Mouse (Mus musculus) lung, postnatal 0 days (tissue): ENCODE results near the gene Plxdc2. TPM values are rescaled to one million over a fixed set of nuclear protein-coding genes. Genes with fewer than 3 reads are reported as not detected.
A peak's percentile ranks its signal among the peaks of the same experiment; 100 is the strongest.

Experiments
- ATAC-seq: fragments of 200-750 bp; cut with Nextera tagmentation; 2 replicates; pipeline ENCODE4 v1.8.0; 2017; ENCODE audit warnings: moderate library complexity
- DNase-seq: peaks from one replicate; pipeline ENCODE4 v3.0.0-alpha.2; 2016; ENCODE audit warnings: low spot score
- H3K27ac ChIP-seq: fragments of 300-500 bp; sonication (generic); 2 replicates; pipeline ENCODE4 v1.5.1; 2014; ENCODE audit warnings: antibody characterized with exemption, mild to moderate bottlenecking, low read length, mixed read lengths
- H3K27me3 ChIP-seq: fragments of 300-500 bp; sonication (generic); replicated peaks from 2 replicates; pipeline ENCODE4 v1.6.1; 2014; ENCODE audit warnings: low read length, mixed read lengths; ENCODE audit not compliant: insufficient read depth
- H3K36me3 ChIP-seq: fragments of 300-500 bp; sonication (generic); 2 replicates; pipeline ENCODE4 v1.6.1; 2014; ENCODE audit warnings: low read length, mixed read lengths; ENCODE audit not compliant: insufficient read depth
- H3K4me1 ChIP-seq: fragments of 300-500 bp; sonication (generic); 2 replicates; pipeline ENCODE4 v1.6.1; 2014; ENCODE audit warnings: antibody characterized with exemption, low read depth, low read length, mixed read lengths; ENCODE audit not compliant: insufficient read depth
- H3K4me2 ChIP-seq: fragments of 300-500 bp; sonication (generic); replicated peaks from 2 replicates; pipeline ENCODE4 v1.6.1; 2014; ENCODE audit warnings: low read depth, mild to moderate bottlenecking, low read length, moderate library complexity, mixed read lengths
- H3K4me3 ChIP-seq: fragments of 300-500 bp; sonication (generic); 2 replicates; pipeline ENCODE4 v1.5.1; 2014; ENCODE audit warnings: low read depth, low read length
- H3K9ac ChIP-seq: fragments of 300-500 bp; sonication (generic); replicated peaks from 2 replicates; pipeline ENCODE4 v1.6.1; 2014; ENCODE audit warnings: low read depth, mild to moderate bottlenecking
- H3K9me3 ChIP-seq: fragments of 300-500 bp; sonication (generic); 2 replicates; pipeline ENCODE4 v1.6.1; 2016; ENCODE audit warnings: low read length, mixed read lengths
- CTCF ChIP-seq: IDR thresholded peaks from 2 replicates; pipeline ENCODE4 v1.5.1; 2016; ENCODE audit warnings: antibody characterized with exemption, mild to moderate bottlenecking
- EP300 ChIP-seq: IDR thresholded peaks from 2 replicates; pipeline ENCODE4 v1.6.1; 2016; ENCODE audit warnings: antibody characterized with exemption, mild to moderate bottlenecking, control low read depth
- WGBS: fragments of 180-500 bp; shearing (Covaris S2); extraction: QIAGEN DNeasy Blood & Tissue Kit; methylation state at CpG from one replicate; pipeline ENCODE4 v1.1.7; 2014; 5-methylcytosine and 5-hydroxymethylcytosine counted together
- polyA plus RNA-seq: library from polyadenylated mRNA; unstranded; fragments of >200 nt; fragmentation: Nextera tagmentation; extraction: Ambion mirVana; gene quantifications from 2 replicates; pipeline ENCODE4 v1.2.1, GENCODE M21; 2015

Plxdc2 gene
- polyA plus RNA-seq, 1 experiment from 2014 or later = 113 TPM

GRCm38 (mm10) chr2:16576566-16576965 is 220.5 kb downstream of the Plxdc2 start:
- no peak overlapping the region for H3K9ac ChIP-seq
- no peak overlapping the region for H3K4me2 ChIP-seq
- no peak for DNase-seq
- no peak overlapping the region for H3K4me3 ChIP-seq
- H3K36me3 ChIP-seq = no peaks in the 10 kb centered on the region
- H3K4me1 ChIP-seq = no peaks in the 10 kb centered on the region
- H3K27me3 ChIP-seq = no peaks in the 10 kb centered on the region
- no peak for TF ChIP-seq CTCF
- no peak for TF ChIP-seq EP300
- ATAC-seq = no peak
- no peak overlapping the region for H3K27ac ChIP-seq
- no peaks in the 10 kb centered on the region for H3K9me3 ChIP-seq

DNA sequence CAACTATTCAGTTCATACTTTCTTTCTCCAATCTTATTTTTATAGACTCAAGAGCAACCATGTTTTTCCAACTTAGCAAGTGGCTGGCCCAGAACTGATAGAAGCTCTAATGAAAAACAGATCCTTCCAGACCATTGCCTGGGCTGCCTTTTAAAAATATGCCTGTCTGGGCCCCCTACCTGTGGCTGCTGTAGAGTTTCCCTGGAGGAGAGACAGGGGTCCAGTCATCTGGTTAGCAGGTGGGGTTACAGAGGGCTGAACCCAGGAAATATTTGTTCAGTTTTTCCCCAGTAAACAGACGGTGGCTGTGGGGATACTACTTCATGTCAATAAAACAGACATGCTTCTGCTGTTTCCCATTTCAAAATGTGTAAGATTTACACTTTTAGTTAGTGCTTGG is 222.0 kb downstream of the Plxdc2 start:
- 59% methylated on average over 1 of the region's 1 CpGs for WGBS
- Histone ChIP-seq H3K27me3 (no peaks in the 10 kb centered on the region), H3K9ac (no peak overlapping the region), H3K4me2 (no peak overlapping the region), H3K27ac (no peak overlapping the region), H3K9me3 (no peaks in the 10 kb centered on the region), H3K4me1 (no peaks in the 10 kb centered on the region), H3K4me3 (no peak overlapping the region), H3K36me3 (no peaks in the 10 kb centered on the region)
- ATAC-seq (no peak), DNase-seq (no peak)
- no peak for TF ChIP-seq CTCF
- TF ChIP-seq EP300 = no peak

- H3K27me3 ChIP-seq = no peaks in the 10 kb centered on the region
- no peak overlapping the region for H3K4me3 ChIP-seq
- no peak overlapping the region for H3K4me2 ChIP-seq
- H3K9ac ChIP-seq = no peak overlapping the region
- no peaks in the 10 kb centered on the region for H3K36me3 ChIP-seq
- no peak overlapping the region for H3K27ac ChIP-seq
- no peaks in the 10 kb centered on the region for H3K4me1 ChIP-seq
- TF ChIP-seq CTCF = no peak
- no peak for TF ChIP-seq EP300
- DNase-seq (no peak), ATAC-seq (no peak)
- H3K9me3 ChIP-seq = no peaks in the 10 kb centered on the region
Measured at GRCm38 (mm10) chr2:16588546-16588945, 232.4 kb downstream of the Plxdc2 start.

DNA sequence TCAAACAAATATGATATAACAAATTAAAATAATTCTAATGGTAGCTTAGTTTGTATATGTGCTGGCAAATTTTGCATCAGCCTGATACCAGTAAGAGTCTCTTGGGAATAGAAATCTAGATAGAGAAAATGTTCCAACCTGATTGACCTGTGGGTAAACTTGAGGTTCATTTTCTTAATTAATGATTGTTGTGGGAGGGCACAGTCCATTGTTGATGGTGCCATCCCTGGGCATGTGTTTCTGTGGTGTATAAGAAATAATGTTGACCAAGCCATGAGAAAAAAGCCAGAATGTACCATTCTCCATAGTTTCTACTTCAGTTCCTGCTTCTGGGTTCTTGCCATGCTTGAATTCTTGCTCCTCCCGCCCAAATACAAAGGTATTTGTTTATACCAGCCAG is 239.3 kb downstream of the Plxdc2 start:
- Histone ChIP-seq H3K9me3 (no peaks in the 10 kb centered on the region), H3K27me3 (no peaks in the 10 kb centered on the region), H3K4me3 (no peak overlapping the region), H3K4me2 (no peak overlapping the region), H3K27ac (no peak overlapping the region), H3K9ac (no peak overlapping the region), H3K36me3 (no peaks in the 10 kb centered on the region), H3K4me1 (no peaks in the 10 kb centered on the region)
- no peak for ATAC-seq
- DNase-seq = no peak
- 61% methylated on average over 1 of the region's 1 CpGs for WGBS
- TF ChIP-seq EP300 (no peak), CTCF (no peak)

- no peak for DNase-seq
Measured at GRCm38 (mm10) chr2:16598231-16598630, 242.1 kb downstream of the Plxdc2 start.

GRCm38 (mm10) chr2:16604291-16604690 is 248.2 kb downstream of the Plxdc2 start:
- H3K9me3 ChIP-seq = no peaks in the 10 kb centered on the region
- 90% methylated on average over 3 of the region's 3 CpGs for WGBS
- H3K4me3 ChIP-seq = no peak overlapping the region
- TF ChIP-seq EP300 (no peak), CTCF (no peak)
- no peak overlapping the region for H3K4me2 ChIP-seq
- H3K27me3 ChIP-seq = no peaks in the 10 kb centered on the region
- no peaks in the 10 kb centered on the region for H3K4me1 ChIP-seq
- no peak overlapping the region for H3K27ac ChIP-seq
- H3K36me3 ChIP-seq = no peaks in the 10 kb centered on the region
- DNase-seq = peak; percentile 16
- H3K9ac ChIP-seq = no peak overlapping the region
- ATAC-seq = no peak; the same call in 1 of the 2 replicates

More at GRCm38 (mm10) chr2:16598231-16598630, 242.1 kb downstream of the Plxdc2 start:
- no peaks in the 10 kb centered on the region for H3K9me3 ChIP-seq
- no peak overlapping the region for H3K27ac ChIP-seq
- no peak overlapping the region for H3K4me3 ChIP-seq
- 28% methylated on average over 3 of the region's 3 CpGs for whole genome bisulfite sequencing
- TF ChIP-seq CTCF (no peak), EP300 (no peak)
- H3K36me3 ChIP-seq = no peaks in the 10 kb centered on the region
- no peak overlapping the region for H3K4me2 ChIP-seq
- H3K4me1 ChIP-seq = no peaks in the 10 kb centered on the region
- ATAC-seq = no peak
- no peak overlapping the region for H3K9ac ChIP-seq
- no peaks in the 10 kb centered on the region for H3K27me3 ChIP-seq
